ENCODE assay signal across 9 mouse cellular contexts in the genomic region with DNA sequence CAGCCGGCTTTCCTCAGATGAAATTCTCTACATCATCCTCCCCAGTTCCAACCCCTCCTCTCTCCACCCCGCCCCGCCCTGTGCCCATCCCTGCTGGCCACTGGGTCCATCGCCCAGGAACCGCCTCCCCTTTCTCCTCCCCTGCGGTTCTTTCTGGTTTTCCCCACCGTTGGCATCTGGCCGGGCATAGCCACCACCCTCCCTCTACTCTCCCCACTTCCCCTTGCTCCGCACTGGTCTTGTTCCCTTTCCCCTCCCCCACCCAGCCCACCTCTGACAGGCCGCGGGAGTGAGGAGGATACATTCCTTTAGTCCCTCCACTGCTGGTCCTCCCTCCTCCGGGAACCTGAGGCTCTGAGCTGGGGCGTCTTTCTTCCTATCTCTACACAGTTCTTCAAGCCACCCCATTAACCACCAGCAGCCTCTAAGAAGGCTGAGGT. TPM values are rescaled to one million over a fixed set of nuclear protein-coding genes. Genes with fewer than 3 reads are reported as not detected.
DNase-seq lines count a peak whose midpoint lies in the region; ATAC-seq and TF ChIP-seq lines count a peak whose summit lies in the region.
"Had no signal": no experiment of that assay in that cellular context is flagged by ENCODE, and none has a peak within 500 bp of the region (broad histone marks: within the 10 kb centered on the region; RNA-seq: fewer than 3 reads in every experiment).

No protein-coding gene starts in this region.

- H3K9ac ChIP-seq in kidney, postnatal 0 days (ENCODE audit: low read depth, low read length), result no peak overlapping the region
- H3K9ac ChIP-seq in intestine, postnatal 0 days (ENCODE audit: low read depth, low read length), result no peak overlapping the region

- no peak overlapping the region for H3K4me2 ChIP-seq in kidney, postnatal 0 days (ENCODE audit: low read length)
- H3K4me2 ChIP-seq in intestine, postnatal 0 days (replicated peaks; ENCODE audit: low read depth), result 0 out of 2 replicates have a peak overlapping the region, but pooled peaks have one; percentile 65

- WGBS in kidney, postnatal 0 days, result 2% methylated on average over 12 of the region's 13 CpGs
- 0% methylated on average over 13 of the region's 13 CpGs for WGBS in forebrain, embryonic 10.5 days
- 3% methylated on average over 13 of the region's 13 CpGs for WGBS in intestine, postnatal 0 days

- no peak for TF ChIP-seq CTCF in kidney, postnatal 0 days (IDR thresholded peaks at IDR 0.05; ENCODE audit: low read depth)
- TF ChIP-seq CTCF in intestine, postnatal 0 days (IDR thresholded peaks at IDR 0.05; ENCODE audit: low read depth), result no peak

- peaks cover 31% of the 10 kb centered on the region for H3K27me3 ChIP-seq in kidney, postnatal 0 days (ENCODE audit: insufficient read depth, low read length)
- peaks cover 42% of the 10 kb centered on the region for H3K27me3 ChIP-seq in forebrain, embryonic 10.5 days (ENCODE audit: poor library complexity, severe bottlenecking)
- peaks cover 21% of the 10 kb centered on the region for H3K27me3 ChIP-seq in intestine, postnatal 0 days (replicated peaks; ENCODE audit: control insufficient read depth, insufficient read depth, low read length)

- H3K9me3 ChIP-seq in kidney, postnatal 0 days (replicated peaks; ENCODE audit: low read length), result no peaks in the 10 kb centered on the region
- H3K9me3 ChIP-seq in forebrain, embryonic 10.5 days, result no peaks in the 10 kb centered on the region
- no peaks in the 10 kb centered on the region for H3K9me3 ChIP-seq in intestine, postnatal 0 days (ENCODE audit: control insufficient read depth)

- peak; percentile 50 for ATAC-seq in kidney, postnatal 0 days (replicated peaks; ENCODE audit: low FRiP score, low read depth)
- no peak for ATAC-seq in intestine, postnatal 0 days
- ATAC-seq in monocyte, adult 5-6 weeks (replicated peaks; ENCODE audit: insufficient number of reproducible peaks, low FRiP score, low TSS enrichment, poor library complexity, severe bottlenecking), result peak; percentile 85
- ATAC-seq: Patski had no signal

- no peak overlapping the region for H3K27ac ChIP-seq in kidney, postnatal 0 days
- peak overlapping the region; percentile 20; the same call in 1 of the 2 replicates for H3K27ac ChIP-seq in forebrain, embryonic 10.5 days
- no peak overlapping the region for H3K27ac ChIP-seq in intestine, postnatal 0 days (ENCODE audit: low read depth, low read length)

- H3K36me3 ChIP-seq in kidney, postnatal 0 days (ENCODE audit: insufficient read depth, low read length), result no peaks in the 10 kb centered on the region
- H3K36me3 ChIP-seq in forebrain, embryonic 10.5 days (replicated peaks), result no peaks in the 10 kb centered on the region
- H3K36me3 ChIP-seq in intestine, postnatal 0 days (ENCODE audit: control insufficient read depth, insufficient read depth), result no peaks in the 10 kb centered on the region

- no peak overlapping the region for H3K4me3 ChIP-seq in kidney, postnatal 0 days (replicated peaks; ENCODE audit: low read depth, low read length)
- H3K4me3 ChIP-seq in forebrain, embryonic 10.5 days, result peak overlapping the region; percentile 84
- no peak overlapping the region for H3K4me3 ChIP-seq in intestine, postnatal 0 days (ENCODE audit: low read depth, low read length)

- no peak for DNase-seq in kidney, postnatal 0 days (ENCODE audit: low spot score)
- DNase-seq in kidney, adult 11 months, result no peak
- peak; percentile 85 for DNase-seq in cerebellum, adult 11 months
- DNase-seq in forebrain, embryonic 10.5 days (ENCODE audit: extremely low spot score, low spot score), result no peak
- DNase-seq in layer of hippocampus, postnatal 36 days, result no peak
- no peak for DNase-seq in spleen, postnatal 4 days (ENCODE audit: low spot score in 2 of 2)

- H3K4me1 ChIP-seq in kidney, postnatal 0 days (replicated peaks; ENCODE audit: insufficient read depth, low read length), result no peaks in the 10 kb centered on the region
- peaks cover 36% of the 10 kb centered on the region for H3K4me1 ChIP-seq in forebrain, embryonic 10.5 days
- no peaks in the 10 kb centered on the region for H3K4me1 ChIP-seq in intestine, postnatal 0 days (replicated peaks; ENCODE audit: control insufficient read depth, insufficient read depth, low read length)

RNA-seq across cellular contexts. Expression of a gene that starts 1.5 kb away (rescaled TPM):
- polyA plus RNA-seq in kidney, postnatal 0 days (2015; fragmentation: Nextera tagmentation; extraction: Ambion mirVana), result 0.28 and 0.41 TPM in 2 replicates
- 1.6 and 1.9 TPM in 2 replicates for polyA plus RNA-seq in forebrain, embryonic 10.5 days (2016; fragmentation: Nextera tagmentation; extraction: Ambion mirVana)
- polyA plus RNA-seq in intestine, postnatal 0 days (2015; fragmentation: Nextera tagmentation; extraction: Ambion mirVana), result 0.85 and 1.2 TPM in 2 replicates
- 3.2 to 9.0 TPM (median 6.9 TPM) in 3 replicates for total RNA-seq in monocyte, adult 5-6 weeks (2017)
- 100 to 1,000 TPM; 366 to 384 TPM for total RNA-seq in layer of hippocampus, postnatal 36 days (2021)
- polyA plus RNA-seq: Patski had no signal

RNA-seq across cellular contexts. Expression of a gene that starts 15.3 kb away (rescaled TPM):
- polyA plus RNA-seq in kidney, postnatal 0 days (2015; fragmentation: Nextera tagmentation; extraction: Ambion mirVana), result 2.9 and 3.5 TPM in 2 replicates
- 4.8 and 6.4 TPM in 2 replicates for polyA plus RNA-seq in forebrain, embryonic 10.5 days (2016; fragmentation: Nextera tagmentation; extraction: Ambion mirVana)
- 2.0 and 3.1 TPM in 2 replicates for polyA plus RNA-seq in intestine, postnatal 0 days (2015; fragmentation: Nextera tagmentation; extraction: Ambion mirVana)
- 140 to 167 TPM (median 156 TPM) in 3 replicates for total RNA-seq in monocyte, adult 5-6 weeks (2017)
- total RNA-seq in layer of hippocampus, postnatal 36 days (2021), result 1 to 10 TPM; 2.9 to 3.7 TPM

RNA-seq across cellular contexts. Expression of a gene that starts 32.4 kb away (rescaled TPM):
- 0.13 and 0.15 TPM in 2 replicates for polyA plus RNA-seq in kidney, postnatal 0 days (2015; fragmentation: Nextera tagmentation; extraction: Ambion mirVana)
- 0.95 and 1.1 TPM in 2 replicates for polyA plus RNA-seq in forebrain, embryonic 10.5 days (2016; fragmentation: Nextera tagmentation; extraction: Ambion mirVana)
- polyA plus RNA-seq in intestine, postnatal 0 days (2015; fragmentation: Nextera tagmentation; extraction: Ambion mirVana), result 0.66 and 1.5 TPM in 2 replicates
- total RNA-seq in monocyte, adult 5-6 weeks (2017), result not detected in 3 replicates
- total RNA-seq in layer of hippocampus, postnatal 36 days (2021), result 10 to 100 TPM; 73.7 to 76.2 TPM
- polyA plus RNA-seq: Patski had no signal
